Mouse (Mus musculus) ES-Bruce4 (cell line): ENCODE measurements around the gene BC049715.

Experiments used
- CTCF ChIP-seq: IDR thresholded peaks from one replicate; pipeline ENCODE4 v1.8.1; 2011; ENCODE audit warnings: low read depth, low read length
- EP300 ChIP-seq: IDR thresholded peaks from 2 replicates; pipeline ENCODE4 v1.6.1; 2011; ENCODE audit warnings: low read depth, low read length; ENCODE audit not compliant: insufficient read depth
- POLR2A ChIP-seq: IDR thresholded peaks from one replicate; pipeline ENCODE4 v1.8.1; 2011; ENCODE audit warnings: low read length; ENCODE audit not compliant: insufficient read depth

GRCm38 (mm10) chr6:136811196-136811595 lies 16.2 kb upstream of the BC049715 start:
- TF ChIP-seq CTCF (no peak), POLR2A (no peak), EP300 (no peak)
